Mouse (Mus musculus) myocyte (in vitro differentiated cells): Measurements from ENCODE around the gene Dhrs3.

Experiments used
- CEBPB ChIP-seq: IDR thresholded peaks from 2 replicates; pipeline ENCODE4 v1.6.1; 2011; ENCODE audit warnings: mild to moderate bottlenecking, moderate library complexity; ENCODE audit not compliant: poor library complexity, insufficient read depth, severe bottlenecking
- E2F4 ChIP-seq: IDR thresholded peaks from one replicate; pipeline ENCODE4 v1.6.1; 2011; ENCODE audit warnings: mild to moderate bottlenecking, control low read depth, moderate library complexity; ENCODE audit not compliant: insufficient read depth
- POLR2A ChIP-seq: IDR thresholded peaks from one replicate; pipeline ENCODE4 v1.6.1; 2011; ENCODE audit warnings: low read depth, mild to moderate bottlenecking, control low read depth, moderate library complexity; ENCODE audit not compliant: insufficient read length
- POLR2AphosphoS2 ChIP-seq: IDR thresholded peaks from one replicate; pipeline ENCODE4 v1.6.1; 2011; ENCODE audit warnings: low read depth, control low read depth; ENCODE audit not compliant: insufficient read length
- TCF12 ChIP-seq: IDR thresholded peaks from one replicate; pipeline ENCODE4 v1.6.1; 2011; ENCODE audit warnings: mild to moderate bottlenecking, control low read depth; ENCODE audit not compliant: poor library complexity, insufficient read depth, severe bottlenecking

DNA sequence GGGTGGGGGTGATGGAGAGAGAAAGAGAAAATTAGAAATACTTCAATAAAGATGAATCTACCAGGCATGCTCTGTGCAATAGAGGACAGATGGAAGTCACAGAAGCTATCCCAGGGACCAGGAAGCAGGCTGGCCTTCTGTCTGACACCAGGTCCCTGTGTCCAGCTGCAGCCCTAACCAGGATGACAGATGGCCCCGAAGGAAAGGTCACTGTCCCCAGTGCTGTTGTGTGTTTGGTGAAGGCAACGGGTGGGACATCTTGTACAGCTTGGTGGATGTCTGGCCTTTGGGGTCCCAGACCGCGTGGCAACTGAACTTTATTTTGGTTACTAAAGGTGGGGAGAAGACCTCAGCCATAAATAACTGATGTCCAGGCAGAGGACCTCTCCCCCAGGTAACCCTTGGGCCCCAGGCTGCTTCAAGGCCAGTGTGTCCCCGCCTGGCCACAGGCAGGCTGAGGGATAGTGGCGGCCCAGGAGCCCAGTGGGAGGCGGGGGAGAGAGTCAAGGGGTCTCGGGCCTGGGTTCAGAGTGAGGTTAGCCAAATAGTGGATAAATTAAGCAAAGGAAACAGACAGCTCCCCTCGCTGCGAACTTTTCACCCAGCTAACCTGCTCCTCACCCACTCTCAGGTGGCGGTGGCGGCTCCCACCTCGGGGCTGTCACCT is 48.3 kb downstream of the Dhrs3 start:
- TF ChIP-seq POLR2AphosphoS2 (no peak), TCF12 (no peak), POLR2A (no peak), E2F4 (no peak), CEBPB (no peak)
